Mouse (Mus musculus): ENCODE results near the gene Gm136.
"Not testable (repeated sequence)": the region's sequence is repeated elsewhere in the genome, so short reads cannot be mapped to it uniquely, and the experiment has no call there.

The Gm136 gene

GRCm38 (mm10) chr4:34756163-34756562, at the start of gene Gm136:
TSS of gene Gm136 (minus strand) at chr4:34756263.
- DNase-seq: no peak

DNA sequence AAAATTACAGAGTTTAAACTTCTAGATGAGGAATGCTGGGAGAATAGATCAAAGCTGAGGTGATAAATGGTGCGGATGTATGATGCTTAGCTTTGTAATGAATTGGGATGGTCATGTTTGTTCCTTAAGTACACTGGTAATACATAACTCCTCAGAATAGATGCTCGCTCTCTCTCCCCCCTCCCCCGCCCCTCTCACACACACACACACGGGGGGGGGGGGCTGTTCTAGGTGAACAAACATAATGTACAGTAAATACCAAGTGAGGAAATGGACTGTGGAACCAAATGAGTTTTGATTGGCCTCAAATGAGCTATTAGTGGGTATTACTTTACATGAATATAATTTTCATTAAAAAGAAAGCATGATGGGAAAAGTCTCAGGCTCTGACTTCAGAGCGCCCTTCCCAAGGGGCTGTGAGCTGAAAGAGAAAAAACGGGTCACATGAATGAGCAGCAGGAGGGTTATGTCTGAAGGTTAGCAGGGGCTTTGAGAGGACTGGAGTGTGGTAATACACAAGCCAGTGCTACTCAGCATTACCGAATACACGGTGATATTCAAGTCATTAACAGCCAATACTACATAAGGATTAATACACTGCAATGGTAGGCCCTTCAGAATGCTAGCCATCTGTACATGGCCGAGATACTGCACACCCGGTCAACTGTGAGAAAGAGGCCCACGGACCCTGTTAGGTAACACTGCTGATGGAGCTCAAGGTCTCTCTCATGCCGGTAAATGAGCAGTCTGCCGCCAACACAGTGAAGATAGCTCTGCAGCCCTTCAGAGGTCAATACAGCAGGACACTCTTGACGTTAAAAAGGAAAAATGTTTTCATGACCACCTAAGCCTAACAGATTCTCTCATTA, 45.3 kb upstream of the Gm136 start:
- no peak for DNase-seq

GRCm38 (mm10) chr4:34798005-34798404, 41.9 kb upstream of the Gm136 start:
- no peak for DNase-seq

- DNase-seq: no peak
Measured at GRCm38 (mm10) chr4:34797294-34797983, 41.4 kb upstream of the Gm136 start.

DNA sequence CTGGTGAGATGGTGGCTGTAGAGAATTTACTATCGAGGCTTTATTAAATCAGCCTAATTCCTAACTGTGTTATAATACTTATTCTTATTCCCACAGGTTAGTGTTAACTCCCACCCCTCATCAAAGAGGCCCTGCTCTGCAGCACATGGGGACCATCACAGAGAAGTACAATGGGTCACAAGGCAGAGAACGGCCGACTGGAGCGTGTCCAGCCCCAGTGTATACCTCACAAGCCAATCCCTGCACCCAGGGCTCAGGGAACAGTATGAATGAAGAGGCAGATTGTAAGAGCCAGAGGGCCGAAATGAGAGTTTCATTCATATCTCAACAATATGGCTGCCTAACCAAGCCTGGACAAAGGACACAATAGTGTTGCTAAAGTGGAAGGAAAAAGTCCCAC, 40.2 kb upstream of the Gm136 start:
- no peak for DNase-seq

- DNase-seq: peak; percentile 19 to 27
Measured at GRCm38 (mm10) chr4:34786476-34786875, 30.4 kb upstream of the Gm136 start.

DNA sequence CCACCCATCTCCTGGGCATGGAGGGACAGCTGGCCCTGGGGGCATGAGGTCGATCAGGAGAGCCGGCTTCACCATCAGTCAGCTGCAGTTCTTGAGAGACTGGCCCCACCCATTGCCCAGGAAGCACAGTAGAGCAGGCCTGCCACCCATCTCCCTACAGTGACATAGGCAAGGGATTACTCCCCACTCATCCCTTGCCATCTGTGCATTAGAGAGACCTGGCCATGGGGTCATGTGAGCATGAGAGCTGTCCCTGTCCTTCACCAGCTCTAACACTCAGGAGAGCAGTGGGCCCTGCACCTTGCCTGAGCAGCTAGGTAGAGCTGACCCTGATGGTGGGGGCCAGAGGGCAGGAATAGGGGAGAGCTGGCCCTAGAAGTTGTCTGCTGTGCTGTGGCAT, 29.6 kb upstream of the Gm136 start:
- no peak for DNase-seq

GRCm38 (mm10) chr4:34784865-34785264, 28.8 kb upstream of the Gm136 start:
- no peak for DNase-seq

GRCm38 (mm10) chr4:34782730-34783129, 26.7 kb upstream of the Gm136 start:
- no peak for DNase-seq

GRCm38 (mm10) chr4:34777677-34778527, 21.8 kb upstream of the Gm136 start, which contains the start of gene Smim8:
TSS of gene Smim8 (minus strand) at chr4:34778423.
- peak; percentile 87 to 92 for DNase-seq

- DNase-seq: no peak
Measured at GRCm38 (mm10) chr4:34771652-34772371, 15.7 kb upstream of the Gm136 start.

DNA sequence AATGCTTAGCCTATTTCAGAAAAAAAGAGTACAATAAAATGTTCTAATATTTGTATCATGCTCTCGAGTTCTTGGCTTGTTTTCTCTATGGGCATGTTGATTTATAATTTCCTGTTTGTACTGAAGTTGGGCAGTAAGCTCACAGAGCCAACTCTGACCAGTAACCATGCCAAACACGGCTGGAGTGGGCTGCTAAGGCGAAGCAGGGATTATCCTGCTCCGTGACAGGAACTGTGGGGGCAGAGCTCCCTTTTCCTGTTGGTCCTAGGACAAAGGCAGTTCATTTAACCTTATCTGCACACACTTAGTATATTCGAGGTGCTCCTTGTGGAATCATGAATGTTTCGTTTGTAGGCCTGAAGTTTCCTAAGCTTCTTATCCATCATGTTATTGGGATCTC, 6.8 kb downstream of the Gm136 start:
- peak; percentile 17 to 20 for DNase-seq

GRCm38 (mm10) chr4:34734461-34734860, 21.6 kb downstream of the Gm136 start:
- no peak for DNase-seq

- DNase-seq: not testable (repeated sequence)
Measured at GRCm38 (mm10) chr4:34733415-34733814, 22.6 kb downstream of the Gm136 start.

DNA sequence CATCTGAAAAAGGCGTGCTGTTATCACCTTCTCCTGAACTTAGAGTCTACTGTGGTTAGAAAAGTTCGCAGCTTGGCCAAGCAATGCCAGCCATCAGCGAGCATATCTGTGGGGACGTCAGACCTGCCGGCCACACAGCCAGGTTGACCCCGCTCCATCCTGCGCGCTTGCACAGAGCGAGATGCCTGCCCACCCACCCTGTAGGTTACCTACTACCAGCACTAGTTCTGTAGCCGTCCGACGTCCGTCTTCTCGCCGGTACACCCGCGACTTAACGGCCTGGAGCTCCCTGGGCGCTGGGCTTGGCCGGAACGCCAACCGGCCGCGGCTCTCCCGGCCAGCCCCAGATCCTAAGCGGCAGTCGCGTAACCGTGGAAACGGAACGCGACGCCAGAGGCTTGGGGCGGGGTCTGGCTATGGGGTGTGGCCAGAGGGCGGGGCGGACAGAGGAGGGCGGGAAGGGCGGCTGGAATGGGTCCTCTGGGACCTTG, 26.2 kb downstream of the Gm136 start, which contains the start of gene Cfap206:
Cfap206 (minus strand) TSS at position 356 of the 491 bp plus-strand sequence.
- peak; percentile 46 to 67 for DNase-seq

- DNase-seq: not testable (repeated sequence)
Measured at GRCm38 (mm10) chr4:34725710-34726109, 30.4 kb downstream of the Gm136 start.

DNA sequence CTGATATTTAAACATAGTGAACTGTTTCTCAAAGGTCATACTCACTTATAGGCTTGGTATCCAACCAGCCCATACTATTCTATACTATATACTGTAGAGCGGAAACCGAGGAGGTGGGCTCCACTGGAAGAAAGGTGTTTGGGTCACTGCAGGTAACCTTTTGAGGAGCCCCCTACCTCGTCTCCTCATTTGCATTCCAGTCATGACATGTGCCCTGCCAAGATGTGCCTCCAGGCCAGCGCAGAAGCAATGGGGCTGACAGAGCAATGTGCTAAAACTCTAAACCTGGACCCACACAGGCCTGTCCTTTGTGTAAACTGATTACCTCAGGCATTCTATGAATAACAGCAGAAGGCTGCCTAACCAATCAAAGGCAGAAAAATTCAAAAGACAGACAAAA, 31.8 kb downstream of the Gm136 start:
- DNase-seq: no peak

GRCm38 (mm10) chr4:34723186-34723585, 32.9 kb downstream of the Gm136 start:
- DNase-seq: no peak

GRCm38 (mm10) chr4:34720127-34720895, 35.8 kb downstream of the Gm136 start:
- no peak for DNase-seq

GRCm38 (mm10) chr4:34719421-34719820, 36.6 kb downstream of the Gm136 start:
- DNase-seq: no peak

GRCm38 (mm10) chr4:34715062-34715461, 41.0 kb downstream of the Gm136 start:
- no peak for DNase-seq
